Mouse (Mus musculus): ENCODE results near the gene Emx1. TPM values are rescaled to one million over a fixed set of nuclear protein-coding genes. Genes with fewer than 3 reads are reported as not detected.

The Emx1 gene
- polyA plus RNA-seq, 1 experiment = not detected

DNA sequence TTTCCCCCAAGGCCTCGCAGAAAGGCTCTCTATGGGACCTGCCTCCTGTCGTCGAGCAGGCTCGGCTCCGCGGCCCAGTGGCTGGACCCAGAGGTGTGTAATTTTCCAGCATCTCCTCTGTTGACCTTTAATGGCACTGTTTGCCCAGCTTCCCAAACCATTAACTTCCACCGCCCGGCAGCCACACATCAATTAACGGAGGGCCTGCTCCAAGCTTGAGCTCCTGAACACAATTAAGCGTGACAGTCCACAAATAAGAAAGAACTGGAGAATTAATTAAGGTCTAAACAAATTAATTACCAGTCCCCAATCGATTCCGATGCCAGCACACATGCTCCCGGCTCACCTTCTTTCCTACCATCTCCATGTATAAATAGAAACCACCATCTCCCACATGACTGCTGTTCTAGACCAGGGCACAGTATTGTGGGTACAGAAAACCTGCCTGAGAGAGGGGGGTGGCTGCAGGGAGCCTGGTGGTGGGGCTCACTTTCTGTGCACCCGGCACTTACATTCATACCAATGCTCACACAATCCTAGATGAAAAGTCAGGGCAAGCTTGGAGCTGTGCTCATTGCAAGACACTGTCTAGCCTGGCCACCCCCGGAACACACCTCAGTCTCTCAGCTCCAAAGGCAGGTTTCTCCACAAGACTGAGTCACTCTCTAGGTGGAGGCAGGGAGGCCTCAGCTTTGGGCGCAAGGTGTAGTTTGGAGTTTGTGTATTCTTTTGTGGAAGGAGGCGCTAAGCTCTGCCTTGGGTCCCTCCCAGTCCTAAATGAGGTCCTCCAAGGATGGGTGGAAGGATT, 65.2 kb downstream of the Emx1 start:
- H3K4me3 ChIP-seq (ENCODE audit: insufficient read depth, poor library complexity, severe bottlenecking) = no peak overlapping the region
- no peak for TF ChIP-seq CEBPB (IDR thresholded peaks at IDR 0.05; ENCODE audit: low read depth)
- no peak for TF ChIP-seq MAX (IDR thresholded peaks at IDR 0.05)
- TF ChIP-seq MYOD1 (IDR thresholded peaks at IDR 0.05; ENCODE audit: control insufficient read depth, insufficient read length, low read depth) = no peak
- no peak for TF ChIP-seq CTCF (IDR thresholded peaks at IDR 0.05; ENCODE audit: control insufficient read depth, insufficient read depth, insufficient read length)
- TF ChIP-seq FOSL1 (IDR thresholded peaks at IDR 0.05; ENCODE audit: insufficient read depth, low read length, poor library complexity, severe bottlenecking) = no peak
- TF ChIP-seq USF1 (IDR thresholded peaks at IDR 0.05; ENCODE audit: low read depth) = no peak
- no peak for TF ChIP-seq MYOG (IDR thresholded peaks at IDR 0.05; ENCODE audit: control insufficient read depth, extremely low read depth, insufficient read length)
- H3K79me3 ChIP-seq (ENCODE audit: low read depth) = no peaks in the 10 kb centered on the region
- no peaks in the 10 kb centered on the region for H3K36me3 ChIP-seq (ENCODE audit: control insufficient read depth, insufficient read depth)
- H3K27me3 ChIP-seq (ENCODE audit: control insufficient read depth, insufficient read depth, insufficient read length) = peaks cover 12% of the 10 kb centered on the region
- no peaks in the 10 kb centered on the region for H3K79me2 ChIP-seq (ENCODE audit: control insufficient read depth, insufficient read depth)
- H3ac ChIP-seq (ENCODE audit: control insufficient read depth, insufficient read length, low read depth) = no peak overlapping the region

DNA sequence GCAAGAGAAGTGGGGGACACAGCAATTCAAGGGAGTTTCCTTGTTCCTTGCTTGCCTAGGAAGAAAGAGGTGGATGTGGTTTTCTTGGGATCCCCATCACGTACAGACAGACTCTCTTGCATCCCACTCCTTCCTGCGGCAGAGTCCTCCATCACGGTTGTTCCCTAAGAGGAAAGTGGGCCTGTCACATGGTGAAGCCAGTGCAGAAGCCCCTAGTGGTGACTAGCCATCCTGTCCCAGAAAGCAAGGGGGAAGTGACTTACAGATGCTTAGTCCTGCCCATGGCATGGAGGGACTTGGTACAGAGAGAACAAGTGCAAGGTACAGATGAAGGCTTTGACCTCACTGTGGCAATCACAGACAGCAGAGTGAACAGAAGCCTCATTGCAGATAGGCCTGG, 66.0 kb downstream of the Emx1 start:
- TF ChIP-seq USF1 (IDR thresholded peaks at IDR 0.05; ENCODE audit: low read depth) (no peak), CEBPB (IDR thresholded peaks at IDR 0.05; ENCODE audit: low read depth) (no peak), MAX (IDR thresholded peaks at IDR 0.05) (no peak), MYOD1 (IDR thresholded peaks at IDR 0.05; ENCODE audit: control insufficient read depth, insufficient read length, low read depth) (no peak), MYOG (IDR thresholded peaks at IDR 0.05; ENCODE audit: control insufficient read depth, extremely low read depth, insufficient read length) (no peak), FOSL1 (IDR thresholded peaks at IDR 0.05; ENCODE audit: insufficient read depth, low read length, poor library complexity, severe bottlenecking) (no peak), CTCF (IDR thresholded peaks at IDR 0.05; ENCODE audit: control insufficient read depth, insufficient read depth, insufficient read length) (no peak)
- Histone ChIP-seq H3ac (ENCODE audit: control insufficient read depth, insufficient read length, low read depth) (no peak overlapping the region), H3K79me2 (ENCODE audit: control insufficient read depth, insufficient read depth) (no peaks in the 10 kb centered on the region), H3K27me3 (ENCODE audit: control insufficient read depth, insufficient read depth, insufficient read length) (peaks cover 10% of the 10 kb centered on the region), H3K36me3 (ENCODE audit: control insufficient read depth, insufficient read depth) (no peaks in the 10 kb centered on the region), H3K79me3 (ENCODE audit: low read depth) (no peaks in the 10 kb centered on the region), H3K4me3 (ENCODE audit: insufficient read depth, poor library complexity, severe bottlenecking) (no peak overlapping the region)

Other genes starting within 250 kb of the Emx1 start
- gene Exoc6b, start 117.9 kb upstream of the Emx1 start, polyA plus RNA-seq (2012; fragmentation: generic; extraction: Trizol) = 7.7 TPM
- 96.7 TPM for gene Spr, start 49.7 kb upstream of the Emx1 start, polyA plus RNA-seq (2012; fragmentation: generic; extraction: Trizol)
- 2.2 TPM for gene Sfxn5, start 146.0 kb downstream of the Emx1 start, polyA plus RNA-seq (2012; fragmentation: generic; extraction: Trizol)
- 6.6 TPM for gene Rab11fip5, start 187.2 kb downstream of the Emx1 start, polyA plus RNA-seq (2012; fragmentation: generic; extraction: Trizol)
- gene Noto, start 236.4 kb downstream of the Emx1 start, polyA plus RNA-seq (2012; fragmentation: generic; extraction: Trizol) = not detected
- 67.0 TPM for gene Smyd5, start 244.6 kb downstream of the Emx1 start, polyA plus RNA-seq (2012; fragmentation: generic; extraction: Trizol)

All from C2C12 (cell line).